Mouse (Mus musculus) mouse embryonic stem cell (cell line): Measurements from ENCODE around the gene Tsr2.

ENCODE experiments used
- in situ Hi-C, 2 experiments: fragments of 300-500 bp; cut with MboI; formaldehyde crosslinking; loops; 1 replicate in 1 of 2; 3 replicates in 1 of 2; pipeline ENCODE4 v1.14.3; 2019 to 2020; ENCODE audit warnings: low sequenced_read_pairs in 2 of 2, low pct_unique_long_range_greater_than_20kb in 1 of 2, mixed read lengths in 1 of 2; ENCODE audit not compliant: unreplicated experiment in 1 of 2

Tsr2 gene

DNA sequence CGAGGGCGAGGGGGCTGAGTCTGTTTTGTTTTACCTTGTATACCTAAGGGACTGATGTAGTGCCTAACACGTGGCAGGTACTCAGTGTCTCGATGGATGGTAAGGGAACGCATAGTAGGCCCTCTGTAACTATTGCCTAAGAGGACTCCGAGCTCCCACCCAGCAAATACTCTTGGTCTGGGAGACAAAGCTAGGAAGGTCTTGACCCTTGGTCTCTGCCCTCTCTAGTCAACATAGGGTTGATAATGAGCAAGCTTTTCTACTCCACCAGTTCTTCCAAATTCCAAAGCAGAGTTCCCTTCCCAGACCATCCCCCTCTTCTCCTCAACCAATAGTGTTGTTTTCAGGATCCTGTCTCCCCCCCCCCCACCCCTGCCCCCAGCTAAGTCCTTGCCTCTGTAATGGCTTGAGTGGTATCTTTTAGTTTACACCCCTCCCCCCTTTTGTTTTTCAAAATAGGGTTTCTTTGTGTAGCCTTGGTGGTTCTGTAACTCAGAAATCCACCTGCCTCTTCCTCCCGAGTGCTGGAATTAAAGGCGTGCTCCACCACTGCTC lies 46.6 kb downstream of the Tsr2 start:
- in situ Hi-C loops, result no loop called here

DNA sequence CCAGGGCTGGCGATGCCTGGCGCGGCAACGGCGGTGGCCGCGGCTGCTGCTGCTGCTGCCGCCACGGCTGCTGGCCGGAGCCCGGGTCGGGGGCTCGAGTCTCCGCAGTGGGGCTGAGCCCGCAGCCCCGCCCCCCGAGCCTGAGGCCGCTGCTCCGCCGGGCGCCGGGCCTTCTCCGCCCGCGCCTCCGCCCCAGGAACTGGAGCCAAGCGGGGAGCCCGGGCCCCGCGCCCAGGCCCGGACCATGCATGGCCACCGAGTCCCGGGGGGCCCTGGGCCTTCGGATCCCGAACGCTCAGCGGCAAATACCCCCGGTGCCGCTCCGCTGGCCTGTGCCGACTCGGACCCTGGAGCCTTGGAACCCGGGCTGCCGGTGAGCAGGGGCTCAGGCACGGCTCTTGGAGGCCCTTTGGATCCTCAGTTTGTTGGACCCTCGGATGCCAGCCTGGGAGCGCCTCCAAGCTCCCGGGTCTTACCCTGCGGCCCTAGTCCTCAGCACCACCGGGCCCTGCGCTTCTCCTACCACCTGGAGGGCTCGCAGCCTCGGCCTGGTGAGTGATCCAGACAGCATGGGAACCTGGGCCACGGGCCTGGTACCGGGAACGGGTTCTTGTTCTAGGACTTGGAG lies 48.8 kb downstream of the Tsr2 start:
- in situ Hi-C loops, result no loop called here

DNA sequence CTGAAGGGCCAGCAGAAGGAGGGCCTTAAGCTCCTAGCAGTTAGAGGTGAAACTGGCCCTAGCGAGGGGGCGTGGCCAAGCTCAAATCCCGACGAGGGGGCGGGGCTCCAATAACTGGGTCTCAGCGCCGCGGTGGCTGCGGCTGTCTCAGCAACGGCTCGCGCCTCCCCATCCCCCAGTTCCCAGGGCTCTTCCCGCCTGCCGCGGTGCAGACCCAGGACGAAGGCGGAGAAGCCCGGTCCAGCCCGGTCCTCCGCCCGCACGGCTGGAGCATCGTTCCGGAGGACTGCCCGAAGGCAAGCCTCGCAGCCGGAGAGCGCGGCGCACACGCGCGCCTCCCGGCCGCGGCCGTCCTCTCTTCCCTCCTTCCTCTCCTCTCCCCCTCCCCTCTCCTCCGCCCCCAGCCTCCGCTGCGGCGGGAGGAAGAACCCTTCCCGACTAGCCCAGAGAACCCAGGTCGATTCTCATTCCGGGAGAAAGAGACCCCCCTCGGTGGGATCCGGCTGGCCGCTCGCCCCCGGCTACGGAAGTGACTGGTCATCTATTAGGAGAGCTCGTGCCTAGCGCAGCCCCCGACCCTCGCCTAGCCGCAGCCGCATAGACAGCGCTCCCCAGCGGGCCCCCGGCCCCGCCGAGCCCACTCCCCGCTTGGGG lies 49.4 kb downstream of the Tsr2 start:
- in situ Hi-C loops, result no loop called here

DNA sequence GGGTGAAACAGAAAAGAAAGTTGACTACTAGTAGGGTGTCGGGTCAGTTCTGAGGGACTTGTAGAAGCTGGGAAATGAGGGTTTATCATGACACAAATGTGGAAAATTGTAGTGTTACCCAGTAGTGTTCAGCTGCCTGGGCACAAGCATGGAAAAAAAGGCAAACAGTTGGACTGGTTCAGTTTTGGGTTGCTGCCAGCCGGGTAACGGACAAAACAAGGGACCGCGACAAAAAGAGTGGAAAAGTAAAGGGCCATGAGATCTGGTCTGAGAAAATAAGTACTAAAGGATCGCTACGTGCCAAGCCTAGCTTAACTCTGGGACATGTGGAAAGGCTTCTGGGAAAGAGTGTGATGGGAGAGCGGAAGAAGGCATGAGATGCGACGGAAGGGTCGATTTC lies 50.0 kb downstream of the Tsr2 start:
- in situ Hi-C loops, result no loop called here

DNA sequence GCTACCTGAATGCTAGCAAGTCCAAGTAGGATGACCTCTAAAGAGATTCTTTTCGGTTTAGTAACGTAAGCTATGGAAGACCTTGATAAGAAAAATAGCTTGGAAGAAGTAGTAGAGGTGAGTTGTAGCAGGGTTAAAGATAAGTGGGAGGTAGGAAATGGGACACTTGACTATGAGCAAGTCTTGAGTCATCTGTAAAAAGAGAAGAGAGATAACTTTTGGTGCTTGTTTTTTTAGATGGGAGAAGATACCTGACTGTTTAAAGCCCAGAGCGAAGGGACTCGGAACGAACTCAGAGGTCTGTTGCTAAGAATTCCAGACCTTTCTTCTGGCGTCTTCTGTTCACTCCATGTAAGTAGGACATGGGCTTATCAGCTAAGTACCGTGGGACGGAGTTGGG lies 50.5 kb downstream of the Tsr2 start, which contains the start of gene Fgd1:
Fgd1 (plus strand) TSS at position 301 of the 400 bp plus-strand sequence.
- in situ Hi-C loops, result no loop called here

DNA sequence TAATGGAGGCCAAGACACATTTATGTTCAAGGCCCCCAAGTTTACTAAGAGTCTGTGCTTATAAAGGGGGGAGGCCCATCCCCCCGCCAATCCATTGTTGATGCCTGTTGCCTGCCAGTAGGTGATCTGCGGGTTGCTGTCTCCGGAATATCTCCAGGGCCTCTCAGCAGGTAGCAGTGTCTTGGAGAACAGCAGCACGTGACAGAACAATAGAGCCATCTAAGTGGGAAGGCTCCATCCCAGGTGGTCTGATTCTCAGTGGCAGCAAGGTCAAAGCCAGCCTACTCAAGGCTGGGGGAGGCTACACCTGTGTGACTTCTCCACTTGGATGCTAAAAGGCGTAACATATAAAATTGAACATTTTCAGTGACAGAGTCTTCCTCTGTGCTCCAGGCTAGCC lies 55.1 kb downstream of the Tsr2 start:
- in situ Hi-C loops, result no loop called here
